Mouse (Mus musculus): ENCODE data around the gene Hist2h2ac. TPM values are rescaled to one million over a fixed set of nuclear protein-coding genes. Genes with fewer than 3 reads are reported as not detected.

Gene Hist2h2ac
- polyA plus RNA-seq, 1 experiment, result 7.3 TPM

DNA sequence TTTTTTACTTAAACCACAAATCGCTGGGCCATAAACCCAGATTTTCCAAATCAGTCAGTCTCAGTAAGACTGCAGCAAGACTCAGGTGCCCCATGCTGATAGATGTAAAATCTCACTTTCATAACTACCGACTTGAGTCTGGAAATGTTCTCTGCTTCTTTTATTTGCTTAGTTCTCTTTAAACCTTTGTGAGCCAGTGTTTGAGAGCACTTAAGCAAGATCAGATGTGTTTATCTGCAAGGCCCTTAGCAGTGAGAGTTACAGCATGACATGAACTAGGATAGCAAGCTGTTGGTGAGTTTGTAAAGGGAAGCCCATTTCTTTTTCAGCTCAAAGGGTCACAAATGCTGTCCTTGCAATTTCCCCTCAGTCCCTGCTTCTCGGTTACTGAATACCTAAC is 36.5 kb upstream of the Hist2h2ac start:
- H3K27ac ChIP-seq (ENCODE audit: control insufficient read depth, insufficient read depth, low read depth, low read length), result no peak overlapping the region
- no peaks in the 10 kb centered on the region for H3K36me3 ChIP-seq (ENCODE audit: control insufficient read depth, insufficient read depth, low read length)
- no peak overlapping the region for H3K4me3 ChIP-seq (ENCODE audit: control insufficient read depth, low read depth, low read length)
- H3K4me1 ChIP-seq (ENCODE audit: control insufficient read depth, insufficient read depth, low read length), result peaks cover 2% of the 10 kb centered on the region; the same call in 1 of the 2 replicates
- H3K27me3 ChIP-seq (ENCODE audit: control insufficient read depth, insufficient read depth, low read length), result no peaks in the 10 kb centered on the region
- TF ChIP-seq CTCF (IDR thresholded peaks at IDR 0.05; ENCODE audit: control insufficient read depth, insufficient read depth, insufficient replicate concordance, low read depth, low read length) (no peak), POLR2A (IDR thresholded peaks at IDR 0.05; ENCODE audit: control insufficient read depth, low read depth, low read length) (no peak)

GRCm38 (mm10) chr3:96255926-96256593 is 35.4 kb upstream of the Hist2h2ac start:
- no peak for TF ChIP-seq POLR2A (IDR thresholded peaks at IDR 0.05; ENCODE audit: control insufficient read depth, low read depth, low read length)
- no peak for TF ChIP-seq CTCF (IDR thresholded peaks at IDR 0.05; ENCODE audit: control insufficient read depth, insufficient read depth, insufficient replicate concordance, low read depth, low read length)
- Histone ChIP-seq H3K27ac (ENCODE audit: control insufficient read depth, insufficient read depth, low read depth, low read length) (no peak overlapping the region), H3K4me1 (ENCODE audit: control insufficient read depth, insufficient read depth, low read length) (no peaks in the 10 kb centered on the region), H3K27me3 (ENCODE audit: control insufficient read depth, insufficient read depth, low read length) (no peaks in the 10 kb centered on the region), H3K4me3 (ENCODE audit: control insufficient read depth, low read depth, low read length) (no peak overlapping the region), H3K36me3 (ENCODE audit: control insufficient read depth, insufficient read depth, low read length) (no peaks in the 10 kb centered on the region)

- Histone ChIP-seq H3K4me1 (ENCODE audit: control insufficient read depth, insufficient read depth, low read length) (no peaks in the 10 kb centered on the region), H3K4me3 (ENCODE audit: control insufficient read depth, low read depth, low read length) (no peak overlapping the region), H3K27me3 (ENCODE audit: control insufficient read depth, insufficient read depth, low read length) (no peaks in the 10 kb centered on the region), H3K36me3 (ENCODE audit: control insufficient read depth, insufficient read depth, low read length) (no peaks in the 10 kb centered on the region), H3K27ac (ENCODE audit: control insufficient read depth, insufficient read depth, low read depth, low read length) (no peak overlapping the region)
- TF ChIP-seq CTCF (IDR thresholded peaks at IDR 0.05; ENCODE audit: control insufficient read depth, insufficient read depth, insufficient replicate concordance, low read depth, low read length) (no peak), POLR2A (IDR thresholded peaks at IDR 0.05; ENCODE audit: control insufficient read depth, low read depth, low read length) (no peak)
Observed at GRCm38 (mm10) chr3:96254683-96255355, 34.1 kb upstream of the Hist2h2ac start.

DNA sequence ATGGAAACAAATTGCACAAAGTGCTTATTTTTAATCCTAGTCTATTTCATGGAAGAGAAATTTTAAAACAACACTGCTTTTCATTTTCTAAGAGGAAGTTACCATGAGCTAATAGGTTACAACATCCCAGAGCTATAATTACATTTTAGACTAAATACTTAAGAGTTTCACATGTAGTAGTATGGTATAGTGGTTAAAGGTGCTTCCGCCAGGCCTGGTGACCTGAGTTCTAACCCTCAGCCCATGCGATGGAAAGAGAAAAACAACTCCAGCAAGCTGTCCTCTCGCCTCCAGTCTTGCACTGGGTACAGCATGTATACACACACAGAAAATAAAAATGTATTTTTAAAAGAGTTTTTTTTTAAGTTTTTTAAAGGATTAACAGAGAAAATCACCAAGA is 31.1 kb upstream of the Hist2h2ac start:
- Histone ChIP-seq H3K4me3 (ENCODE audit: control insufficient read depth, low read depth, low read length) (no peak overlapping the region), H3K27ac (ENCODE audit: control insufficient read depth, insufficient read depth, low read depth, low read length) (no peak overlapping the region), H3K4me1 (ENCODE audit: control insufficient read depth, insufficient read depth, low read length) (no peaks in the 10 kb centered on the region; the same call in 1 of the 2 replicates), H3K27me3 (ENCODE audit: control insufficient read depth, insufficient read depth, low read length) (no peaks in the 10 kb centered on the region), H3K36me3 (ENCODE audit: control insufficient read depth, insufficient read depth, low read length) (no peaks in the 10 kb centered on the region)
- no peak for TF ChIP-seq CTCF (IDR thresholded peaks at IDR 0.05; ENCODE audit: control insufficient read depth, insufficient read depth, insufficient replicate concordance, low read depth, low read length)
- TF ChIP-seq POLR2A (IDR thresholded peaks at IDR 0.05; ENCODE audit: control insufficient read depth, low read depth, low read length), result no peak

GRCm38 (mm10) chr3:96250890-96251289 is 30.2 kb upstream of the Hist2h2ac start:
- Histone ChIP-seq H3K27me3 (ENCODE audit: control insufficient read depth, insufficient read depth, low read length) (no peaks in the 10 kb centered on the region), H3K36me3 (ENCODE audit: control insufficient read depth, insufficient read depth, low read length) (no peaks in the 10 kb centered on the region), H3K27ac (ENCODE audit: control insufficient read depth, insufficient read depth, low read depth, low read length) (no peak overlapping the region), H3K4me3 (ENCODE audit: control insufficient read depth, low read depth, low read length) (no peak overlapping the region), H3K4me1 (ENCODE audit: control insufficient read depth, insufficient read depth, low read length) (no peaks in the 10 kb centered on the region; the same call in 1 of the 2 replicates)
- TF ChIP-seq CTCF (IDR thresholded peaks at IDR 0.05; ENCODE audit: control insufficient read depth, insufficient read depth, insufficient replicate concordance, low read depth, low read length) (no peak), POLR2A (IDR thresholded peaks at IDR 0.05; ENCODE audit: control insufficient read depth, low read depth, low read length) (no peak)

DNA sequence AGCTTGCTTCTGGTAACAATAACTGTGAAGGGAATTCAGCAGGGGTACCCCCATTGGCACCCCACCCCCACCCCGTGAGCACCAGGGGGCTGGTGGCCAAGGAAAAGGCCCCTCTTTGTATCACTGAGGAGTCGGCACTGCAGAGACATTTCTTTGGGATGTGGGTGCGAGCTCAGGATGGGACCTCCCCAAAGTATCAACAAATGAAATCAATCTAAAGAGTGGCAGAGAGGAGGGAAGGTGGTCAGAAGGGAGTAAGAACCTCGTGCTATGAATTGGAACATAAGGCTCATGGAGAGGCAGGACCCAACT is 28.3 kb upstream of the Hist2h2ac start:
- Histone ChIP-seq H3K27me3 (ENCODE audit: control insufficient read depth, insufficient read depth, low read length) (no peaks in the 10 kb centered on the region), H3K27ac (ENCODE audit: control insufficient read depth, insufficient read depth, low read depth, low read length) (no peak overlapping the region), H3K4me1 (ENCODE audit: control insufficient read depth, insufficient read depth, low read length) (no peaks in the 10 kb centered on the region; the same call in 1 of the 2 replicates), H3K4me3 (ENCODE audit: control insufficient read depth, low read depth, low read length) (no peak overlapping the region), H3K36me3 (ENCODE audit: control insufficient read depth, insufficient read depth, low read length) (no peaks in the 10 kb centered on the region)
- TF ChIP-seq CTCF (IDR thresholded peaks at IDR 0.05; ENCODE audit: control insufficient read depth, insufficient read depth, insufficient replicate concordance, low read depth, low read length) (no peak), POLR2A (IDR thresholded peaks at IDR 0.05; ENCODE audit: control insufficient read depth, low read depth, low read length) (no peak)

- H3K27me3 ChIP-seq (ENCODE audit: control insufficient read depth, insufficient read depth, low read length), result no peaks in the 10 kb centered on the region
- no peaks in the 10 kb centered on the region for H3K36me3 ChIP-seq (ENCODE audit: control insufficient read depth, insufficient read depth, low read length)
- H3K27ac ChIP-seq (ENCODE audit: control insufficient read depth, insufficient read depth, low read depth, low read length), result no peak overlapping the region
- H3K4me3 ChIP-seq (ENCODE audit: control insufficient read depth, low read depth, low read length), result peak overlapping the region; percentile 16; the same call in 1 of the 2 replicates
- no peaks in the 10 kb centered on the region; the same call in 1 of the 2 replicates for H3K4me1 ChIP-seq (ENCODE audit: control insufficient read depth, insufficient read depth, low read length)
- no peak for TF ChIP-seq POLR2A (IDR thresholded peaks at IDR 0.05; ENCODE audit: control insufficient read depth, low read depth, low read length)
- no peak for TF ChIP-seq CTCF (IDR thresholded peaks at IDR 0.05; ENCODE audit: control insufficient read depth, insufficient read depth, insufficient replicate concordance, low read depth, low read length)
Observed at GRCm38 (mm10) chr3:96248141-96249033, 27.7 kb upstream of the Hist2h2ac start.
